Mouse (Mus musculus) heart, adult 2 months (tissue): ENCODE measurements at regions not wholly inside any gene's neighbourhood (a gene's known extent, or its start where the extent isn't known, plus 50 kb on each side); places are given as distances from the start of the nearest gene placed in this dataset.

ENCODE experiments used
- CTCF ChIP-seq: fragments of 200-600 bp; IDR thresholded peaks from 2 replicates; pipeline ENCODE4 v1.8.1; 2022; ENCODE audit warnings: antibody characterized with exemption, mild to moderate bottlenecking, moderate library complexity
- POLR2A ChIP-seq: fragments of 200-500 bp; IDR thresholded peaks from 2 replicates; pipeline ENCODE4 v1.6.1; 2011; ENCODE audit warnings: mild to moderate bottlenecking, low read depth, low read length, control low read depth; ENCODE audit not compliant: insufficient read depth

GRCm38 (mm10) chr13:119310013-119310412, 118.4 kb upstream of the Paip1 start:
- TF ChIP-seq POLR2A: no peak
- TF ChIP-seq CTCF: no peak
